Mouse (Mus musculus) erythroblast, embryonic 14.5 days (primary cell): ENCODE data around the gene Klhl26. TPM values are rescaled to one million over a fixed set of nuclear protein-coding genes. Genes with fewer than 3 reads are reported as not detected.

Experiments
- H3K27me3 ChIP-seq: 2 replicates; pipeline ENCODE4 v1.6.1; 2012; ENCODE audit warnings: inconsistent platforms; ENCODE audit not compliant: control insufficient read depth
- H3K36me3 ChIP-seq: 2 replicates; pipeline ENCODE4 v1.6.1; 2012; ENCODE audit warnings: mild to moderate bottlenecking, inconsistent platforms; ENCODE audit not compliant: control insufficient read depth
- H3K4me1 ChIP-seq: 2 replicates; pipeline ENCODE4 v1.6.1; 2012; ENCODE audit warnings: inconsistent platforms; ENCODE audit not compliant: control insufficient read depth
- H3K4me3 ChIP-seq: replicated peaks from 2 replicates; pipeline ENCODE3; 2012; ENCODE audit warnings: moderate library complexity, mild to moderate bottlenecking, inconsistent platforms
- H3K9me3 ChIP-seq: 2 replicates; pipeline ENCODE4 v1.6.1; 2012; ENCODE audit warnings: low read length, inconsistent platforms, mixed read lengths; ENCODE audit not compliant: control insufficient read depth
- GATA1 ChIP-seq: IDR thresholded peaks from 2 replicates; pipeline ENCODE4 v1.6.1; 2012; ENCODE audit warnings: low read length, inconsistent platforms, mixed read lengths
- TAL1 ChIP-seq: IDR thresholded peaks from 3 replicates; pipeline ENCODE4 v1.6.1; 2012; ENCODE audit warnings: low read length, inconsistent platforms, mixed read lengths
- polyA plus RNA-seq: library from polyadenylated mRNA; stranded (reverse); fragments of >175 nt; gene quantifications from 2 replicates; pipeline ENCODE4 v1.2.3, GENCODE M21; 2012

The Klhl26 gene
- polyA plus RNA-seq, 1 experiment: 0.92 TPM

DNA sequence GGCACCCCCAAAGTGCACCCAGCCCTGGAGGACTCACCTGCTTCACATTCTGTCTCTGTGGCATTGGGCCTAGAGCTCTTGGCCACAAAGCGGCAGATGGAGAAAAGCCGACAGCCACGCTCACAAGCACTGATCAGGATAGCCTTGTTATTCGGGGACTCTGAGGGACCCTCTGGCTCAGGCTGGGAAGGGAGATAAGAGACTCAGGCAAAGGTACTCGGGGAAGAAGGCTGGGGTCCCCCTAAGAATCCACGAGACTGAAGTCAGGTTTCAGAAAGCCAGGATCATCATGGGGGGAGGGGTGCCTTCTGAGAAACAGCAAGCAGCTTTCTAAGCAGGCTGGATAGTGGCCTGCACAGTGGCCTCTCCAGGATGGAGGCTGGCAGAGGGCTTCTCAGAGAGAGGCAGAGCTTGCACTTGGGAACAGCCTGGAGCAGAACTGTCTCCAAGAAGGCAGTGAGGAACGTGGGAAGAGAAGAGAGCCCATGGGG lies 9.5 kb upstream of the Klhl26 start:
- no peak overlapping the region for H3K4me3 ChIP-seq
- H3K36me3 ChIP-seq: no peaks in the 10 kb centered on the region
- H3K27me3 ChIP-seq: peaks cover 100% of the 10 kb centered on the region
- H3K4me1 ChIP-seq: peaks cover 8% of the 10 kb centered on the region
- H3K9me3 ChIP-seq: peaks cover 33% of the 10 kb centered on the region; the same call in 1 of the 2 replicates
- TF ChIP-seq TAL1: no peak
- TF ChIP-seq GATA1: no peak

DNA sequence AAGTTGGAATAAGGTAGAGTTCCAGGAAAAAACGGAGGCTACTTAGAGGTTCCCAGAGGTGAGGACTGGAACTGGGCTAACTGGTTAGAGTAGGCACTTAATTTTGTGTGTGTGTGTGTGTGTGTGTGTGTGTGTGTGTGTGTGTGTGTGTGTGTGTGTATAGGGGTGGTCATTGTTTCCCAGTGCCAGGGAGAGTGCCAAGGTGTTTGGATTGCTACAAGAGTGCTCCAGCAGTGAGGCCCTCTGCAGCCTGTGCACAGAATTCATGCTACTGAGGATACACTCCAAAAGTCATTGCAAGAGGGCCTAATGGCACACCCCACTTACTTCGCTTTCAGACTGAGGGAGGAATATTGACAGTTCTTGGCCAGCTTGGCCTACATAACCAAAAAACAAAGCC lies 6.2 kb upstream of the Klhl26 start:
- H3K9me3 ChIP-seq: peaks cover 8% of the 10 kb centered on the region; the same call in 1 of the 2 replicates
- H3K27me3 ChIP-seq: peaks cover 97% of the 10 kb centered on the region
- TF ChIP-seq TAL1 (no peak), GATA1 (no peak)
- no peak overlapping the region for H3K4me3 ChIP-seq
- no peaks in the 10 kb centered on the region for H3K36me3 ChIP-seq
- peaks cover 10% of the 10 kb centered on the region for H3K4me1 ChIP-seq

DNA sequence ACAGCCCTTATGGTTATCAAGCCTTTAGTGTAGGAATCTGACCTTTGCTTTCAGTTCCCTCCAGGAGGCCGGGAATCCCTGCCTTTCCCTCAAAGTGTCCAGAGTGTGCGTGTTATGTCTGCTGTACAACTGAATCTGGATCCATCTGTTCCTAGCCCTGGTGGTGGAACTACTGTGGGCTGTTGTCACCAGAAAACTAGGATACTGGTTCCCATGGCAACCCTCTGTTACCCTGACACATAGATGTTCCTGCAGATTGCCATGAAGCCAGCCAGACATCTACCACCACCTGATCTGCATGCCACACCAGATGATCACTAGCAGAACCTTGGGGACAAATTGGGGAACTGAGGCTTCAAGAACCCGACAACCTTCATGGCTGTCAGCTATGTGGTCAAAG lies 5.1 kb upstream of the Klhl26 start:
- peaks cover 20% of the 10 kb centered on the region for H3K4me1 ChIP-seq
- no peak for TF ChIP-seq TAL1
- TF ChIP-seq GATA1: no peak
- peaks cover 3% of the 10 kb centered on the region; the same call in 1 of the 2 replicates for H3K9me3 ChIP-seq
- H3K36me3 ChIP-seq: no peaks in the 10 kb centered on the region
- H3K27me3 ChIP-seq: peaks cover 91% of the 10 kb centered on the region
- no peak overlapping the region for H3K4me3 ChIP-seq

DNA sequence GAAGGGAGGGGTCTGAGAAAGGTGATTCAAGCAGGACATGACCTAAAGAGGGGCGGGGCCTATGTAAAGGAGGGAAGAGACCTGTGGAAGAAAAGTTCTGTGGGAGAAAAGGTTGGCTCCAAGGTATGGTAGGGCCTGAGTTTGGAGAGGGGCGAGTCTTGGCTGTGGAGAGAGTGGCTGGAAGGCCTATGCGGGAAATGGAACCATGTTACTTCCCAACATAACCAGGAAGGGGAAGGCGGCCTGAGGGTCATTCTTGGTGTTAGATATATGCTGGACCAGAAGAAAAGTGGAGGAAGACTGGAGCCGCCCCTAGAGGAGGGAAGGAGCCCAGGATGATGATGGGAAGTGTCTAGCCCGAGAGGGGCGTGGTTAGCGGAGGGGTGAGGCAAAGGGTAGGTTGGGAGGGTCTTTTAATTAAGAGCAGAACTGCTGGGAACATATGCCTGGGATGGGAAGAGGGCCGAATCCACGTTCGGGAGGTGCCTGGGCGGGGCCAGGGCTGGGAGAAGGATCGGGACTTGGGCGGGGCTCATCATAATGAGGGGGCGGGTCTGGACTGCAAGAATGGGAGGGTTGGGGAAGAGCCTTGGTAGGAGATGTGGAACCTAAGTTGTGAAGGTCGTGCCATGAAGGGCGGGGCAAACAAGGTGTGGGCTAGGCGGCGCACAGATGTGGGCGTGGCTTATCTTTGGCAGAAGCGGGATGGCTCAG lies 658 bp upstream of the Klhl26 start:
- H3K36me3 ChIP-seq: peaks cover 23% of the 10 kb centered on the region
- H3K9me3 ChIP-seq: no peaks in the 10 kb centered on the region
- peaks cover 45% of the 10 kb centered on the region for H3K4me1 ChIP-seq
- TF ChIP-seq GATA1 (no peak), TAL1 (no peak; the same call in 2 of the 3 replicates)
- peak overlapping the region; percentile 73 for H3K4me3 ChIP-seq
- peaks cover 47% of the 10 kb centered on the region for H3K27me3 ChIP-seq

DNA sequence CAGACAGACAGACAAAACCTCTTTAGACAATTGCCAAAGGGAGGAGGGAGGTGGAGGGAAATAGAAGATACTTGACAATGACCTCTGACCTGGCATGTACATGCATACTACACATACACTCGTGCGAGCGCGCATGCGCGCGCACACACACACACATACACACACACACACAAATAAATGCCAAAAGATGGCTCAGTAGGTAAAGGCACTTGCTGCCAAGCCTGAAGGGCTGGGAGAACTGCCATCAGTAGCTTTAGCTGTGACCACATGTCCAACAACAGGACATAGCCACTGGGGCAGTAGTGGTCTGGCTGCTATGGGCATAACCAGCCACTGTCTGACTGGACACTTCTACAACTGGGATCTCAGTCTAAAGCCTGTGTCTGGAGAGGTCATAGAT lies 4.9 kb downstream of the Klhl26 start:
- TF ChIP-seq TAL1 (no peak), GATA1 (no peak)
- peaks cover 57% of the 10 kb centered on the region for H3K4me1 ChIP-seq
- no peaks in the 10 kb centered on the region for H3K9me3 ChIP-seq
- no peak overlapping the region for H3K4me3 ChIP-seq
- H3K36me3 ChIP-seq: peaks cover 71% of the 10 kb centered on the region
- no peaks in the 10 kb centered on the region for H3K27me3 ChIP-seq

DNA sequence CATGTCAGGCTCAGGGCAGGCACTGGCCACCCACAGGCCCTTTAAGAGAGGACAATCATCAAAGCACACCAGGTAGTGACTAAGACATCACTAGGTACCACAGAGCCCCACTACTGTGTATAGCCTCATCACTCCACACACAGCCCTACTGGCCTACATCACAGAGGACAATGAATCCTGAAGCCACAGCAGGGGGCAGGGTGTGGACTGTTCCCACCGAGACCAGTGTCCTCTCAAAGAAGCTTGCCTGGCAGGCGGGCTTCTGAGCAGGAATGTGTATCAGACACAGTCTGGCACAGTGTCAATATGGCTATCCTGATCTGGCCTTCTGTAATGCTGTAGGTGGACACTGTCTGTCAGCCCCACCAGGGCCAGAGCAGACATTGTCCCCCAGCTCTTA lies 6.8 kb downstream of the Klhl26 start:
- Histone ChIP-seq H3K27me3 (no peaks in the 10 kb centered on the region), H3K36me3 (peaks cover 80% of the 10 kb centered on the region), H3K4me1 (peaks cover 43% of the 10 kb centered on the region), H3K4me3 (no peak overlapping the region), H3K9me3 (no peaks in the 10 kb centered on the region)
- TF ChIP-seq GATA1: no peak
- TF ChIP-seq TAL1: no peak

DNA sequence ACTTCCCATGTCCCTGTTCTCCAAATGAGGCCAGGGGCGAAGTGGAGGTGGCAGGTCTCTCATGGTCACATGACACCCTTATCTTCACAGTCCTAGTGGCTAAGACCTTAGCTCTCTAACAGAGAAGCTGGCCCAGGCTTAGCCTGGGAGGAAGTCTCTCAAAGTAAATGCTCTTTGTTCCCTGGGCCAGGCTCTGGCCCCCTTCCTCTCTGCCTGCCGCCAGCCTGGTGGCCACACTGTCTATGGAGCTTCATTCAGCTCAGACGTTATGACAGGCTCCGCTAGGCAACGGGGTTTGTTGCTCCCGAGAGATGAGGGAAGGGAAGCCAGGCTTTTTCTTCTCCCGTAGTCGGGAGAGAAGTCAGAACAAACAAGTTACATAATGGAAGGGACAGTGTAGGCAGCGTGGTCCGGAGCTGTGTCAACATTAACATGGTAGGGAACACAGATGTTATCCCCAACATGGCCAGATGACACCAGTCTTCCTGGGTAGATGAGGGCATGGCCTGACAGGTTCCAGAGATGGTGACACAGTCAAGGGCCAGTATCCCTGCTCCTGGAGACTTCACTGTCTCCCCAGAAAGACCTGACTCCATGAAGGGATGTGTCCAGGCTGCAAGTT lies 7.4 kb downstream of the Klhl26 start:
- no peak for TF ChIP-seq TAL1
- TF ChIP-seq GATA1: no peak
- H3K4me3 ChIP-seq: no peak overlapping the region
- H3K36me3 ChIP-seq: peaks cover 78% of the 10 kb centered on the region
- no peaks in the 10 kb centered on the region for H3K27me3 ChIP-seq
- H3K4me1 ChIP-seq: peaks cover 42% of the 10 kb centered on the region
- no peaks in the 10 kb centered on the region for H3K9me3 ChIP-seq

DNA sequence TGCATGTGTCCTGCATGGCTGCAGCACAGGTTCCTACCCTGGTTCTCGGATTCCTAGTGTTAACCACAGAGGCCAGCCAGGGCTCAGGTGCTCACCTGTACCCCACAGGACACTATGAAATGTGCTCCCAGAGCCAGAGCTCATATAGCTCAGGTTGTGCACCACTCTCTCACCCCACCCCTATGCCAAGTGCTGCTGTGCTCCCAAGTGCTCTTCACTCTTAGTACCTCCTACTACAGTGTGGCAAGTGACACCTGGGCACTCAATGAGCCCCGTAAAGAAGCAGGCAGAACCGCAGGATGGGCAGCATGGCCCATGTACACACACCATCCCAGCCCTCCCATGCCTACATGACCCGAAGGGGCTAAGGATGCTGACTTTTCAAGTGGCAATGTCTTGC lies 8.0 kb downstream of the Klhl26 start:
- H3K4me1 ChIP-seq: peaks cover 39% of the 10 kb centered on the region
- TF ChIP-seq GATA1 (no peak), TAL1 (no peak)
- H3K9me3 ChIP-seq: no peaks in the 10 kb centered on the region
- no peaks in the 10 kb centered on the region for H3K27me3 ChIP-seq
- H3K36me3 ChIP-seq: peaks cover 74% of the 10 kb centered on the region
- H3K4me3 ChIP-seq: no peak overlapping the region

DNA sequence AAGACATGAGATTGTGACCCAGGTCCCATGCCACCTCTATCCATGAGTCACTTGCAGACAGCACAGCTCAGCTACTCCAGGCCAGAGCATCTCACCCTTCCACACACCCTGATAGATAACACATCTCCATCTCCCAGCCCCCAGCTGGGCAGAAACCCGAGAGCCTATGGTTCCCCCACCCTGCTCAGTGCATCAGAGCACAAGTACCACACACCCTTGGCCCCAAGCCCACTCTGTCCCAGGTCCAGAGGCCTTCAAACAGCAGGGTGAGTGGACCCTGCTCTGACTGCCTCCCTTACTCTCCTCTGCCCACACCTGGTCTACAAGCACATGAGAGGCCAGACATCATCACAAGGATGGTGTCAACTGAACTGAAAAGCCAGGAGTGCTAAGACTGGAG lies 8.9 kb downstream of the Klhl26 start:
- H3K4me3 ChIP-seq: no peak overlapping the region
- peaks cover 72% of the 10 kb centered on the region for H3K36me3 ChIP-seq
- no peaks in the 10 kb centered on the region for H3K27me3 ChIP-seq
- peaks cover 37% of the 10 kb centered on the region for H3K4me1 ChIP-seq
- no peaks in the 10 kb centered on the region for H3K9me3 ChIP-seq
- TF ChIP-seq GATA1: no peak
- no peak for TF ChIP-seq TAL1
